Mouse (Mus musculus): Measurements from ENCODE around the gene Lin54. TPM values are rescaled to one million over a fixed set of nuclear protein-coding genes. Genes with fewer than 3 reads are reported as not detected.
A peak's percentile ranks its signal among the peaks of the same experiment; 100 is the strongest.

The Lin54 gene
- total and polyA plus RNA-seq, 3 experiments = 11.8 to 14.1 (median 12.9) TPM

DNA sequence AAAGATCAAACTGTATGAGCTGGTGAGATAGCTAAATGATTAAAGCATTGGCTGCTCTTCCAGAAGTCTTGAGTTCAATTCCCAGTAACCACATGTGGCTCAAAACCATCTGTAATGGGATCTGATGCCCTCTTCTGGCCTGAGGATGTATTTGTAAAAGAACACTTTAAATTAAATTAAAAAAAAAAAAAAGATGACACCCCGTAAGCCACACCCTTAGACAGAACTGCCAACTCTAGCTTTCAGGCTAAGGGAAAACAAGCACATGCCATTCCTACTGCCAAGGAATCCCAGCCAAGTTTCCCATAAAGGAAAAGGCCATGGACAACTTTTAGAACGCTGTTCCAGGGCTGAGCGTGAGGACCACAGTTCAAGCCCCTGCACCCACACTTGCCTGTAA lies 106.8 kb downstream of the Lin54 start:
- no peaks in the 10 kb centered on the region for H3K4me1 ChIP-seq (ENCODE audit: control insufficient read depth in 1 of 2, insufficient read depth in 2 of 2)
- H3K27me3 ChIP-seq (replicated peaks) = no peaks in the 10 kb centered on the region
- no peak overlapping the region for H3K9ac ChIP-seq (ENCODE audit: insufficient read depth, low read depth)
- dilution Hi-C loops (cut with MboI; ENCODE audit: extremely low pct_ligation_motif_present, extremely low pct_unique_long_range_greater_than_20kb, low sequenced_read_pairs) (no loop called here), in situ Hi-C loops (cut with MboI; ENCODE audit: low pct_ligation_motif_present, low pct_unique_long_range_greater_than_20kb, low sequenced_read_pairs) (no loop called here)
- no peak overlapping the region for H3K27ac ChIP-seq (ENCODE audit: insufficient read depth, low read depth)
- no peak for DNase-seq (ENCODE audit: extremely low read depth)
- peaks cover 60 to 95% of the 10 kb centered on the region in 2 experiments for H3K36me3 ChIP-seq (replicated peaks in 1 of 2; ENCODE audit: control insufficient read depth in 1 of 2, insufficient read depth in 1 of 2, low read length in 1 of 2)
- no peak overlapping the region for H3K4me2 ChIP-seq (ENCODE audit: insufficient read depth, low read depth, poor library complexity, severe bottlenecking)
- H3K4me3 ChIP-seq (replicated peaks in 1 of 3; ENCODE audit: low read depth in 2 of 3, low read length in 2 of 3, poor library complexity in 1 of 3) = no peak overlapping the region
- peak in 1 of 2 experiments; percentile 33; a peak in 2 of 4 replicates for TF ChIP-seq CTCF (conservative IDR thresholded peaks at IDR 0.05 in 1 of 2, IDR thresholded peaks at IDR 0.05 in 1 of 2; ENCODE audit: low read depth in 2 of 2, low read length in 2 of 2)
- TF ChIP-seq NRF1 (IDR thresholded peaks at IDR 0.05; ENCODE audit: low read depth, low read length) = no peak
- peak; percentile 77 for TF ChIP-seq ZNF384 (IDR thresholded peaks at IDR 0.05; ENCODE audit: low read depth, low read length)
- peak; percentile 8; the same call in 1 of the 2 replicates for TF ChIP-seq SMC3 (IDR thresholded peaks at IDR 0.05; ENCODE audit: low read depth, low read length)
- H3K9me3 ChIP-seq (replicated peaks; ENCODE audit: low read length) = no peaks in the 10 kb centered on the region
- H3K79me2 ChIP-seq (replicated peaks; ENCODE audit: control insufficient read depth, extremely low read depth, insufficient read depth, poor library complexity, severe bottlenecking) = no peaks in the 10 kb centered on the region

DNA sequence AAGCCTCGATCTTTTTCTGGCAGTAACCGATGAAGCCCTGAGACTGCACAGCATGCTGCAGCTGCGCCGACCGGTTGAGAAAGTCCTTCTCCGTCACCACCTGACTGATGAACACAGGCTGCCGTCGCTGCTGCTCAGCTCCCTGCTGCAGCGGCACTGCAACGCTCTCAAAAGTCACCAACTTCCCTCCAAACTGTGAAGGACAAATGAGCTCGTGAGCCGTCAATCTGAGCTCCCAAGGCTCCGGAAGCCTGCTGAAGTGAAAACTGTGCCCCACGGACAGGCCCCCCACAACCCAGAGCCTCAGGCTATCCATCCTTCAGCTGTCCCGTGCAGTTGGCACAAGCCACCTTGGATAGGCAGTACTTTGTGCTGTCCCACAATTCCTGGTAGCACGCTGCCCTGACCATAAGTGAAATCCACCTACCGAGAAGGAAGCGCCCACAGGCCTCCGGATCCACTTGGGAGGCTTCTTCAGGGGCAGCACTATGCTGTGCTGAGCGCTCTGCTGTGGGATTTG lies 107.9 kb downstream of the Lin54 start:
- TF ChIP-seq MXI1 (IDR thresholded peaks at IDR 0.05; ENCODE audit: low read depth, low read length) = no peak
- TF ChIP-seq POLR2AphosphoS2 (IDR thresholded peaks at IDR 0.05; ENCODE audit: low read depth, low read length) = no peak
- no peak for TF ChIP-seq HCFC1 (IDR thresholded peaks at IDR 0.05; ENCODE audit: low read depth, low read length)
- TF ChIP-seq UBTF (IDR thresholded peaks at IDR 0.05; ENCODE audit: low read depth, low read length) = no peak
- no peak for TF ChIP-seq NELFE (IDR thresholded peaks at IDR 0.05; ENCODE audit: low read depth, low read length)
- no peak for TF ChIP-seq TBP (conservative IDR thresholded peaks at IDR 0.05; ENCODE audit: low read depth, low read length)
- no peak for TF ChIP-seq NRF1 (IDR thresholded peaks at IDR 0.05; ENCODE audit: low read depth, low read length)
- TF ChIP-seq EP300 (IDR thresholded peaks at IDR 0.05; ENCODE audit: low read length) = no peak
- TF ChIP-seq IRF4 (IDR thresholded peaks at IDR 0.05; ENCODE audit: low read depth, low read length) = no peak
- Histone ChIP-seq H3K79me2 (replicated peaks; ENCODE audit: control insufficient read depth, extremely low read depth, insufficient read depth, poor library complexity, severe bottlenecking) (no peaks in the 10 kb centered on the region), H3K36me3 (replicated peaks in 1 of 2; ENCODE audit: control insufficient read depth in 1 of 2, insufficient read depth in 1 of 2, low read length in 1 of 2) (peaks cover 59 to 95% of the 10 kb centered on the region in 2 experiments), H3K27ac (ENCODE audit: insufficient read depth, low read depth) (no peak overlapping the region), H3K4me3 (replicated peaks in 1 of 3; ENCODE audit: low read depth in 2 of 3, low read length in 2 of 3, poor library complexity in 1 of 3) (no peak overlapping the region), H3K9me3 (replicated peaks; ENCODE audit: low read length) (no peaks in the 10 kb centered on the region), H3K9ac (ENCODE audit: insufficient read depth, low read depth) (no peak overlapping the region), H3K4me2 (ENCODE audit: insufficient read depth, low read depth, poor library complexity, severe bottlenecking) (no peak overlapping the region), H3K4me1 (ENCODE audit: control insufficient read depth in 1 of 2, insufficient read depth in 2 of 2) (no peaks in the 10 kb centered on the region), H3K27me3 (replicated peaks) (no peaks in the 10 kb centered on the region)
- in situ Hi-C loops (cut with MboI; ENCODE audit: low pct_ligation_motif_present, low pct_unique_long_range_greater_than_20kb, low sequenced_read_pairs) = no loop called here
- dilution Hi-C loops (cut with MboI; ENCODE audit: extremely low pct_ligation_motif_present, extremely low pct_unique_long_range_greater_than_20kb, low sequenced_read_pairs) = no loop called here
- no peak for DNase-seq (ENCODE audit: extremely low read depth)

Other genes with a start within 250 kb of the Lin54 start
- gene Sec31a, start 84.4 kb downstream of the Lin54 start, total RNA-seq (2012; rRNA removed) = 52.2 and 69.1 TPM in 2 replicates
- gene Sec31a, start 84.4 kb downstream of the Lin54 start, total RNA-seq (2014; rRNA removed) = 48.2 and 48.5 TPM in 2 replicates
- 131 and 161 TPM in 2 replicates for gene Sec31a, start 84.4 kb downstream of the Lin54 start, polyA plus RNA-seq (2012; ENCODE audit: insufficient read length, low read depth)
- 122 and 149 TPM in 2 replicates for gene Cops4, start 17.7 kb upstream of the Lin54 start, total RNA-seq (2012; rRNA removed)
- 264 and 298 TPM in 2 replicates for gene Cops4, start 17.7 kb upstream of the Lin54 start, total RNA-seq (2014; rRNA removed)
- gene Cops4, start 17.7 kb upstream of the Lin54 start, polyA plus RNA-seq (2012; ENCODE audit: insufficient read length, low read depth) = 133 and 134 TPM in 2 replicates
- 64.3 and 99.9 TPM in 2 replicates for gene Plac8, start 71.6 kb upstream of the Lin54 start, total RNA-seq (2012; rRNA removed)
- 235 and 258 TPM in 2 replicates for gene Plac8, start 71.6 kb upstream of the Lin54 start, total RNA-seq (2014; rRNA removed)
- 151 and 161 TPM in 2 replicates for gene Plac8, start 71.6 kb upstream of the Lin54 start, polyA plus RNA-seq (2012; ENCODE audit: insufficient read length, low read depth)
- gene Coq2, start 174.5 kb upstream of the Lin54 start, total RNA-seq (2012; rRNA removed) = 49.1 and 53.9 TPM in 2 replicates
- gene Coq2, start 174.5 kb upstream of the Lin54 start, total RNA-seq (2014; rRNA removed) = 50.1 and 51.0 TPM in 2 replicates
- 50.9 and 56.5 TPM in 2 replicates for gene Coq2, start 174.5 kb upstream of the Lin54 start, polyA plus RNA-seq (2012; ENCODE audit: insufficient read length, low read depth)
- gene Hpse, start 219.1 kb upstream of the Lin54 start, total RNA-seq (2012; rRNA removed) = 8.0 and 9.5 TPM in 2 replicates
- gene Hpse, start 219.1 kb upstream of the Lin54 start, total RNA-seq (2014; rRNA removed) = 3.8 and 4.0 TPM in 2 replicates
- gene Hpse, start 219.1 kb upstream of the Lin54 start, polyA plus RNA-seq (2012; ENCODE audit: insufficient read length, low read depth) = 3.3 and 3.7 TPM in 2 replicates

Data from CH12.LX (cell line).